Mouse (Mus musculus): Measurements from ENCODE around the gene Ankrd44.

Gene Ankrd44

DNA sequence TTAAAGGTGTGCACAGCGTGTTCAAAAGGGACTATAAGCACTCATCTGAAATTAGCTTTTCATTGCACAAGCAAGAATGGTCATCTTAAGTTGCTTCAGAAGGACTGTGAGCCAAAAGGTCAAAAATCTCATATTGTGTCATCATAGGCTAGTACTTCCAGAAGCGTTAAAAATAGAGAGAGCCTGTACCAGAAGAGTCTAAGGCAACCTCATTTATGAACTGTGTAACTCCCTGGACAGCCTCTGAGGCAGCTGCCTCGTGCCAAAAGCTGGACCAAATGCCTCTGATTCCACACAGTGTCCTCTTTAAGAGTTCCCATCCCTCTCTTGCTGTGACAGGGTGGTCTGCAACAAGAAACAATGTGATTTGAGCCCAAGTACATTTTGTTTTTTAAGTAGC lies 176.7 kb downstream of the Ankrd44 start:
- DNase-seq: no peak

GRCm38 (mm10) chr1:54747785-54748420 lies 178.3 kb downstream of the Ankrd44 start:
- DNase-seq: no peak

DNA sequence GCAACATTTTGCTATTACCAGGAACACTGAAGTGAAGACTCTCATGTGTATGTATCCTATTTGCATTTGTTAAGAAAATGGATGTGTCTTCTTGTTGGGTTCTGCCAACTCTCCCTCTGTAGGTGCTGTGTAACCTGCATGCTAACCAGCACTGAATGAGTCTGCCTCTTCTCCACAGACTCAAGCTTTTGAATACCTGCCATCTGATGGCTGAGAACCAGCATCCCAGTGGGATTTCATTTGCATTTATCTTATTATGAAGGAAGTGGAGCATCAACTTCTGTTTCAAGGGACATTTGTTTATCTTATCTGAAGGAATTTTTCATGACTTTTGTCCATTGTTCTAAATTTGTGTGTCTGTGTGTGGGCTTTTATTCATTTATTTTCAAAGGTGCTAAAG lies 180.5 kb downstream of the Ankrd44 start:
- DNase-seq: no peak

DNA sequence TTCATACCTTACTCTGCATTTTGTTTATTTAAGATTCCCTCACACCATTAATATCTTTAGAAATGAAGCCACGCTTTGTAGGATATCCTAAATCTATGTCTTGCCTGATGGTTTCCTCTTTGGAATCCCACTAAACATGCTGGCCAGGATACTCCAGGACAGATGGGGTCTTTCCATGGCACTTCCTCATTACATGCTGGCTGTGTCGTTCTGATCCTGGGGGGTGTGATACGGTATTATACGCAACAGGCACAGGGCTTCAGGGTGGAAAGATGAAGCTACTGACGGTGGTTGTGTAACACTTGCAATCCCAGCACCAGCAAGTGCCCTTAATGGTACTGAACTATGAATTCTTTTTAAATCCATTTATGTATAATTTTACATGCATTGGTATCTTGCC lies 182.0 kb downstream of the Ankrd44 start:
- DNase-seq: no peak

- DNase-seq: no peak
These were observed 183.1 kb downstream of the Ankrd44 start for GRCm38 (mm10) chr1:54743072-54743471.

- DNase-seq: no peak
These were observed 185.3 kb downstream of the Ankrd44 start for GRCm38 (mm10) chr1:54740936-54741335.

DNA sequence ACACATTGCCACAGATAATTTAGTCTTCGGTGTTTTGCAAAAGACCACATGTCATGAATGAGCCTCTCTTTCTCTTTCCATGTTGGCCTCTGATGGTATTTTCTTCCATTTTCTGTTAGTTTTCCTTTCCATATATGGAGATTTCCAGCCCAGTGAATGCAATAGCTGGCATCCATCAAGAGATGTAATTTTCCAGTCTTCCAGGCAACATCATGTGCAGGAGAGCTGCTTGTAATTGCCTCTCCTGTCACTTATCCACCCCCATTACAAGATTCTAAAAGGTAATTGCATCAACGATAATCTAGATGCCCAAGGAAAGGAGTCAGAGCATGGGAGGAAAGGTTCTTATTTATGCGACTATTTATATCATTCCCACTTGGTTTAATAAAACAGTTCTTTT lies 188.7 kb downstream of the Ankrd44 start:
- no peak for DNase-seq

GRCm38 (mm10) chr1:54734917-54735664 lies 191.1 kb downstream of the Ankrd44 start:
- DNase-seq: no peak

- DNase-seq: no peak
These were observed 196.9 kb downstream of the Ankrd44 start for GRCm38 (mm10) chr1:54729316-54729715.

DNA sequence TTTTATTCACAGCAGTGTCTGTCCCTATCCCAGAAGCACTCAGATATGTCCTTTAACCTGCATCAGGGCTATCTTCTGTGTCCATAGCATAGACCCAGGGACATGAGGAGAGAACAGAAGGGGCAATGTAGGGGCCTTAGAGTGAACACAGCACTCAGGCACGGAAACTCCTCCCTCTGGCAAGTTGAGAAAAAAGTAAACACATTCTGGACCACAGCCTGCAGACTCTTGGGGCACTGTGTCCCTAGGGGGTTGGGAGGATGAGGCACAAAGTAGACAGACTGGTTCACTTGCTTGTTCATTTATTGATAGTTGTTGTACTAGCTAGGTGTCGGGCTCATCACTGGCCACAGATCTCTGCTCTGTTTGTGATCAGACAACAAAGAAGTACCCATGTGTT lies 199.6 kb downstream of the Ankrd44 start:
- DNase-seq: no peak

- no peak for DNase-seq
These were observed 209.3 kb downstream of the Ankrd44 start for GRCm38 (mm10) chr1:54716921-54717320.

- no peak for DNase-seq
These were observed 211.0 kb downstream of the Ankrd44 start for GRCm38 (mm10) chr1:54715061-54715760.

DNA sequence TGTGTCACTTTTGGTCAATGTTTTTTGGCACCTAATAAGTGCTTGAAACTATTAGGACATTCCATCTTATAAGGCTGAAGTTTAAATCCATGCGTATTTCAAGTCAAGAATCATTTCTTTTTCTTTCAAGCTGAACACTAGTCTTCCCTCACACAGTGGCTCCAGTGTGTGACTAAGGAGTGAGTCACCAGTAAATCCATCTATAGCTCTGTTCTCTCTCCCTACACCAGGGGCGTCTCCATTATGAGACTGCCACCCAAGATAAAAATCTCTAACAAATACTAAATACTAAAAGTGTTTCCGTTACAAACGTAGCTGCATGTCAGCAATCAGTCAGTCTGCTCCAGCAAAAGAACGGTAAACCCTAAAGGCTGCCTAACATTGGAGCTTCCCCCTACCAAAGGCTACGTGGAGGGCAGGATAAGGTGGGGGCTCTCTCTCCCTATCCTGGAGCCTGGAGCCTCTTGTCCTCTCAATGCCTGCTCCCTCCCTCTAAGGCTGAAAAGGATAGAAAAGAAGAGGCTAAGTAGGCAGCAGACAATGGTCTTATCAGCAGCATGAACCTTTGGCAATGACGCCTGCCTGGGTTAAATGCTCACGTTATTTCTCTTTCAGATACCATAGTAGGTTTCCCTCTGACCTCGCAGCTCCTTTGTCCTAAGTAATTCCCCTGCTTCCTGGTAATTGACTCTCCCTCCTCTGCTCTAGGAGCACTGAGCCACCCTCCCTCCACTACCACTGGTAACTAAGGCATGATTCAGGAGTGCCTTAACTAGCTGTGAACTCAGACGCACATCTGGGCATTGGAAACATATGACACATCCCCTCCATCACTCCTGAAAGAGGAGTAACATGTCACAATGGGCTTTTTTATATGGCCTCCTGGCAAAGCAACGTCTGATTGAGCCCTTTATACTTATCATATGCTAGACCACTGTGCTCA lies 212.7 kb downstream of the Ankrd44 start:
- no peak for DNase-seq

GRCm38 (mm10) chr1:54711568-54711967 lies 214.6 kb downstream of the Ankrd44 start:
- DNase-seq: no peak

GRCm38 (mm10) chr1:54710550-54710949 lies 215.6 kb downstream of the Ankrd44 start:
- DNase-seq: no peak

GRCm38 (mm10) chr1:54707888-54708565 lies 218.2 kb downstream of the Ankrd44 start:
- no peak for DNase-seq

GRCm38 (mm10) chr1:54707036-54707887 lies 218.9 kb downstream of the Ankrd44 start:
- DNase-seq: no peak

DNA sequence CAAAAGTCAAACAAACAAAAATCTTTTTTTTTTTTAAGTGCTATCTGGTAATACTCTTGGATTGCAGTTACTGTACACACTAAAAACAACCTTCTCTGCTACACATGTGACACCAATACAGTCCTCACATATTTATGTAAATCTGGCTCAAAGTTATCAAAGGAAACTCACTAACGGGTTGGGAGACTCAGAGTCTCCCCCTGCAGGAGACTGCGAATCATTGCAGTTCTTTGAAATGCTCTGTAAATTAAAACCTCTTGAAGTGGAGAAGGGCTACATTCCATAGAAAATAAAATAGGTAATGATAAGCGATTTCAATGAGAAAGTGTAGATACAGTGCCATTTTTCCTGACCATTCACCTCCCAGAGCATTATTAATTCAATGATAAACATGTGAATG lies 219.6 kb downstream of the Ankrd44 start:
- no peak for DNase-seq

- DNase-seq: no peak
These were observed 222.7 kb downstream of the Ankrd44 start for GRCm38 (mm10) chr1:54703466-54703865.

DNA sequence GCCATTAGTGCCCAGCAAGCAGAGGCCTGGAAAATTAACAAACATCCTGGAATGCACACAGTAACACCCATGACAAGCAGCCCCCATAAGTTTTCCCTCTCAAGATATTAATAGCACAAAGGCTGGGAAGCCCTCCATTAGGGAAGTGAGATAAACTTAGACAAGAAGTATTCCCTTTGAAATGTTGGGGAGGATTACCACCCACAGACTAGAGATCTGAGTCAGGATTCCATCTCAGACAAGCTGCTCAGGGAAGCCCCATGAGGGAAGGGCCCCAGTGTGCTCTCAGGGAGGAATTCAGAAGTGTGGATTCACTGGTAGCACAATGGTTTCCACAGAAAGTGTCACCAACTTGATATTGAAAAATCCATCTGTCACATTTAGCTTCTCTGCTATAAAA lies 223.3 kb downstream of the Ankrd44 start:
- DNase-seq: no peak

DNA sequence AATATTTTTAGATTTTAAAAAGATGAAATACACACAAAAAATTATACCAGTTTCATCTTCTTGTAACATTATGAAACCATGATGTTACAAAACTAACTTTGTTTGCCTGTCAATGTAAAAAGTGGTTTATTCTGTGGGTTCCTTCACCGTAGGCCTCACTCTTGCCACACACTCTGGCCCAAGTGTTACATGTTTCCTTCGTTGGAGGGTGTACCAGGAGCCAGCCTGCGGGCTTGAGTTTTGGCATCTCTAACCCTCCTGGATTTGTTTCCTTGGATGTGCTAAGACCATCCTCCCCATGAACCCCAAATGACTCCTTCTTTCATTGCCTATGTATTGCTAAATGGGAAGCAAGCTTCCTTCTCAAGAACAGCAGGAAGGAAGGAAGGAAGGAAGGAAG lies 230.8 kb downstream of the Ankrd44 start:
- no peak for DNase-seq
